Mouse (Mus musculus): ENCODE data around the gene Tfrc. TPM values are rescaled to one million over a fixed set of nuclear protein-coding genes. Genes with fewer than 3 reads are reported as not detected.

Gene Tfrc
- polyA plus RNA-seq, 1 experiment: 12.0 TPM

DNA sequence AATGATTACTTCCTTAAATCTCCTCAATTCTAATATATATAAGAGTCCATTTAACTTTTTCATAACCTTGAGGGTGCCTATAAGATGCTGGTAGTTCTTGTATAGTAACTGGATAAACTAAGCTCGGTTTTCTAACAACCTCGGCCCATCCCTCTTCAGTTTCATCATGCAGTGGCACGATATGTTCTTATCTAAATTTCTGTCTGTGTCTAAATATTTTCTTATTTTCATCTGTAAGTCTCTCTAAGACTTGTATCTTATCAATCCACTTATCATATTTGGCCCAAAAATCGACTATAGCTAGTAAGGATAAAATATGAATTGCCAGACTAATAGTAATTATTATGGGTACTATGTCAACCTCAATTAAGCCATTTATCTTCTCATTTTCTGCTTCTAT is 22.2 kb upstream of the Tfrc start:
- Histone ChIP-seq H3K27me3 (replicated peaks; ENCODE audit: control insufficient read depth, insufficient read depth, low read length) (no peaks in the 10 kb centered on the region), H3K36me3 (ENCODE audit: control insufficient read depth, insufficient read depth, low read length) (no peaks in the 10 kb centered on the region), H3K4me3 (ENCODE audit: insufficient read depth, low read depth, low read length) (no peak overlapping the region), H3K27ac (ENCODE audit: insufficient read depth, low read depth, low read length) (no peak overlapping the region), H3K4me1 (ENCODE audit: control insufficient read depth, insufficient read depth, low read length) (no peaks in the 10 kb centered on the region)
- TF ChIP-seq POLR2A (IDR thresholded peaks at IDR 0.05; ENCODE audit: low read depth, low read length) (no peak), CTCF (conservative IDR thresholded peaks at IDR 0.05; ENCODE audit: insufficient read depth, insufficient read length, low read depth, low read length) (no peak)
- 90% methylated on average over 4 of the region's 4 CpGs for WGBS
- no peak for DNase-seq

DNA sequence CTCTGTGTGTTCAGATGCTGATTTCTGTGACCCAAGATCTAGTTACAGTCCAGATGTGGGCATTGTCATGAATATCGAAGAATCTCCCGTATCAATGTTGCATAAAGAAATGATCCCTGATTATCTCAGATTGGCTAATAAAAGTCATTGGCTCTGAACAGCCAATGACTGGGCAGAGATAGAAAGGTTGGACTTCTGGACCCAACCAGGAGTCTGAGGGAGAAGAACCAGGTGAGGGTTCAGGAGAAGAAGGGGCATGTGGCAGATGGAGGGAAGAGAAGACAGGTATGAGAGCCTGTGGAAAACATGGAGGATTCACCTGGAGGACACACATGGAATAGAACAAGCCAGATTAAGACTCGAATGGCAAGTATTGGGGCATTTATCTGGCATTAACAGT is 20.2 kb upstream of the Tfrc start:
- Histone ChIP-seq H3K27me3 (replicated peaks; ENCODE audit: control insufficient read depth, insufficient read depth, low read length) (no peaks in the 10 kb centered on the region), H3K27ac (ENCODE audit: insufficient read depth, low read depth, low read length) (no peak overlapping the region), H3K36me3 (ENCODE audit: control insufficient read depth, insufficient read depth, low read length) (no peaks in the 10 kb centered on the region), H3K4me1 (ENCODE audit: control insufficient read depth, insufficient read depth, low read length) (no peaks in the 10 kb centered on the region), H3K4me3 (ENCODE audit: insufficient read depth, low read depth, low read length) (no peak overlapping the region)
- WGBS: 80% methylated on average over 3 of the region's 3 CpGs
- DNase-seq: no peak
- no peak for TF ChIP-seq CTCF (conservative IDR thresholded peaks at IDR 0.05; ENCODE audit: insufficient read depth, insufficient read length, low read depth, low read length)
- TF ChIP-seq POLR2A (IDR thresholded peaks at IDR 0.05; ENCODE audit: low read depth, low read length): no peak

DNA sequence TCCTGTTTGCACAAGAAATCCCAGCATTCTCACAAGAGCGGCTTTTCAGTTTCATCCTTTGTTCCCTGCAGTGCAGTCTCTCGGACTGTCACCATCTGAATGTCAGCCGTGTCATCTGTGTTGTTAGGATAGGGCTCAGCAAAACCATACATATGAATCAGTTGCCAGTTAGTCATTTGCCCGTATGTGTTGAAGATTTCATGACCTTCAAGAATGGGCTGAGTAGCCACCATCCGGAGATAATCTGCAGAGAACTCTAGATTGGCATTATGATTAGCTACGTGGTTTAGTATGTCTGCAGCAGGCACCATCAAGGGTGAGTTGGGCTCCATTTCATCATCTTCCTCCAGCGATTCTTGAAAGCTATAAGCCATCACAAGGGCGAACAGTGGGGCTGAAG is 17.2 kb upstream of the Tfrc start:
- Histone ChIP-seq H3K4me1 (ENCODE audit: control insufficient read depth, insufficient read depth, low read length) (no peaks in the 10 kb centered on the region), H3K27ac (ENCODE audit: insufficient read depth, low read depth, low read length) (no peak overlapping the region), H3K36me3 (ENCODE audit: control insufficient read depth, insufficient read depth, low read length) (no peaks in the 10 kb centered on the region), H3K27me3 (replicated peaks; ENCODE audit: control insufficient read depth, insufficient read depth, low read length) (no peaks in the 10 kb centered on the region), H3K4me3 (ENCODE audit: insufficient read depth, low read depth, low read length) (no peak overlapping the region)
- DNase-seq: no peak
- WGBS: 93% methylated on average over 8 of the region's 8 CpGs
- no peak for TF ChIP-seq CTCF (conservative IDR thresholded peaks at IDR 0.05; ENCODE audit: insufficient read depth, insufficient read length, low read depth, low read length)
- no peak for TF ChIP-seq POLR2A (IDR thresholded peaks at IDR 0.05; ENCODE audit: low read depth, low read length)

DNA sequence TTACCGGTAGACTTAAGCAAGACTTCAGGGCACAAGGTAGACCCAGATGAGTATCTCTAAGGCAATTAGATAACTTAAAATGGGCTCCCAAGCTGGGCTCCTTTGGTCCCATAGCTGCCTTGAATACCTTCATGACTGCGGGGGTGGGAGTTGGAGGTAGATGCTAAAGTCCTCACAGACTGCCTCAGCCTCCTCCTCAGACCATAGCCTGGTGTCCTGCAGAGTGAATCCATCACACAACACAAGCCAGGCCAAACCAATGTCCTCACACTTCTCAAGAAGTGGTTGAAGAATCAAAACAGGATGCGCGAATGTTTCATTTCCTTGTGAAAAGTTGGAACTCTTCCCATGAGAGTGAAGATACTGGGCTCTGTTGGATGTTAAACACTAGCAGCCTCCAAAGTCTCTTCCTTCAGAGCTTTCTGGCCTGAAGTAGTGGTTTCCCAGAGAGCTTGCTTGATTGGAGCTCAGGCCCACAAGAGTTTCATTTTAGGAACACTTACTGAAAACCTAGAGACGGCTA is 15.4 kb upstream of the Tfrc start:
- no peak for DNase-seq
- 83% methylated on average over 5 of the region's 5 CpGs for WGBS
- no peak for TF ChIP-seq CTCF (conservative IDR thresholded peaks at IDR 0.05; ENCODE audit: insufficient read depth, insufficient read length, low read depth, low read length)
- no peak for TF ChIP-seq POLR2A (IDR thresholded peaks at IDR 0.05; ENCODE audit: low read depth, low read length)
- Histone ChIP-seq H3K27me3 (replicated peaks; ENCODE audit: control insufficient read depth, insufficient read depth, low read length) (no peaks in the 10 kb centered on the region), H3K27ac (ENCODE audit: insufficient read depth, low read depth, low read length) (no peak overlapping the region), H3K4me3 (ENCODE audit: insufficient read depth, low read depth, low read length) (no peak overlapping the region), H3K4me1 (ENCODE audit: control insufficient read depth, insufficient read depth, low read length) (peaks cover 5% of the 10 kb centered on the region; the same call in 1 of the 2 replicates), H3K36me3 (ENCODE audit: control insufficient read depth, insufficient read depth, low read length) (no peaks in the 10 kb centered on the region)

DNA sequence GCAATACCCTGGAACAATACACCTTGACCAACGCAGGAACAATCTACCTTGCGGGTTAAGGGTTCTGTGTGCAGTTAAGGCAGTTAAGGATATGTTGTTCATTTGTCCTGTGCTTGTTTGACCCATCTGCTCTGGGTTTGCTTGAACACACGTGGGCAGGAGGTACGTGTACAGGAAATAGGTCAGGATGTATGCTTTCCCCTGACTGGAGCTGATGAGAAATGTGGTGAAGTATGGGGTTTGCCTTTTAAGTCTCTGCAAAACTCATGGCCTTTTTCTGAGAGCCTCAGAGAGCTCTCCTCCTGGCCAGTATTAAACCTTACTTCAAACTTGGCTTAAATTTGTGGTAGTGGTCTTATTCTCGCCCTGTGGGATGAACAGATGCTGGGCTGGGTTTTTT is 14.8 kb upstream of the Tfrc start:
- TF ChIP-seq POLR2A (IDR thresholded peaks at IDR 0.05; ENCODE audit: low read depth, low read length) (no peak), CTCF (conservative IDR thresholded peaks at IDR 0.05; ENCODE audit: insufficient read depth, insufficient read length, low read depth, low read length) (no peak)
- H3K27me3 ChIP-seq (replicated peaks; ENCODE audit: control insufficient read depth, insufficient read depth, low read length): no peaks in the 10 kb centered on the region
- peaks cover 5% of the 10 kb centered on the region; the same call in 1 of the 2 replicates for H3K4me1 ChIP-seq (ENCODE audit: control insufficient read depth, insufficient read depth, low read length)
- WGBS: 77% methylated on average over 5 of the region's 5 CpGs
- H3K27ac ChIP-seq (ENCODE audit: insufficient read depth, low read depth, low read length): no peak overlapping the region
- no peak overlapping the region for H3K4me3 ChIP-seq (ENCODE audit: insufficient read depth, low read depth, low read length)
- DNase-seq: no peak
- no peaks in the 10 kb centered on the region for H3K36me3 ChIP-seq (ENCODE audit: control insufficient read depth, insufficient read depth, low read length)

DNA sequence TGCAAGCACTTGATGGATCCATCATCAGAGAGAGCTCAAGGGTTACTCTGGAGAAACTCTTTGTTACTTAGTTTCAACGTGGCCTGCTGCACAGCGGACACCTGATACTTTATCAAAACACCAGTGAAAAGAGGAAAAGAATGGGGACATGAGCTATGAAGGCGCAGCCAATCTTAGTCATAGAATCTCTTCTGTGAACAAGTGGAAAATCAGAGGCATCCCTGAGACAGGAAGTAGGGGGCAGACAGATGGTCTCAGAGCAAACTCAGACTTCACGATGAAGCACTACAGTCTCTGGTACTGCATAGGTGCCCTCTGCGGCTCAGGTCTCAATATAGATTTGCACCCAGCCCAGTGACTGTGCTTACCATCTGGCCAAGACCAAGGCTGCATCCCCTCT is 14.0 kb upstream of the Tfrc start:
- no peak overlapping the region for H3K4me3 ChIP-seq (ENCODE audit: insufficient read depth, low read depth, low read length)
- WGBS: 65% methylated on average over 5 of the region's 5 CpGs
- no peak for DNase-seq
- no peak for TF ChIP-seq POLR2A (IDR thresholded peaks at IDR 0.05; ENCODE audit: low read depth, low read length)
- no peak overlapping the region for H3K27ac ChIP-seq (ENCODE audit: insufficient read depth, low read depth, low read length)
- no peaks in the 10 kb centered on the region for H3K27me3 ChIP-seq (replicated peaks; ENCODE audit: control insufficient read depth, insufficient read depth, low read length)
- no peaks in the 10 kb centered on the region for H3K36me3 ChIP-seq (ENCODE audit: control insufficient read depth, insufficient read depth, low read length)
- H3K4me1 ChIP-seq (ENCODE audit: control insufficient read depth, insufficient read depth, low read length): peaks cover 5% of the 10 kb centered on the region; the same call in 1 of the 2 replicates

DNA sequence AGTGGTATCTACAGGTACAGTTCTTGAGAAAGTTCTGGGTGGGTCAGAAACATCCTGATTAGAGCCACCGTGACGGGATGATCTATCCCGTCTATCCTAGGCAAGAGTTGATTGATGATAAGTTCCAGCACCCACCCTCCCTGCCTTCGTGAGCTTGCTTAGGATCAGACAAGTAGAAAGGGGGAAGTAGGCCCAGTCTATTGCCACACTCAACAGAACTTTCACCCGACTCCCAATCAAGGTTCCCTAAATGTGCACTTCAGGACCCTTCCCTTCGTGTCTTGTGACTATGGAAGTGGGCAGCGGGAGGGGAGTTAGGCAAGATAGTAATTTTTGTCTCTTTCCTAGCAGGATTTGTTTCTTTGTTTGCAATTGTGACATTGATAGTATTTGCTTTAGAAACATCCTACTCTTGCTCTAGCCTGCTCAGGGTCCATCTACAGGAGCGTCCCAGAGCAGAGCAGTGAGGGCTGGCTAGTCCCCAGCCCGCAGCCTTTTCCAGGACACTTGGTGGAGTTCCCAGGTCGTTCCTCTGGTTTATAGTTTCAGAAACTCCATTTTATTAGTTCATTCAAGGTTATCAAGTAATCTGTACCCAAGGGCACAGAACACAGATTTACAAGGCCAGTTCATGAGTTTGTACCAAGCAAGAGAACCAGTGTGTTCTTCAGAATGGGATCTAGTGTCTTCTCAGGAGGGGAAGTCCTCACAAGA is 13.4 kb upstream of the Tfrc start:
- 86% methylated on average over 10 of the region's 10 CpGs for WGBS
- no peak for DNase-seq
- no peak overlapping the region for H3K27ac ChIP-seq (ENCODE audit: insufficient read depth, low read depth, low read length)
- H3K36me3 ChIP-seq (ENCODE audit: control insufficient read depth, insufficient read depth, low read length): no peaks in the 10 kb centered on the region
- peaks cover 5% of the 10 kb centered on the region; the same call in 1 of the 2 replicates for H3K4me1 ChIP-seq (ENCODE audit: control insufficient read depth, insufficient read depth, low read length)
- no peak overlapping the region for H3K4me3 ChIP-seq (ENCODE audit: insufficient read depth, low read depth, low read length)
- no peaks in the 10 kb centered on the region for H3K27me3 ChIP-seq (replicated peaks; ENCODE audit: control insufficient read depth, insufficient read depth, low read length)
- no peak for TF ChIP-seq CTCF (conservative IDR thresholded peaks at IDR 0.05; ENCODE audit: insufficient read depth, insufficient read length, low read depth, low read length)
- TF ChIP-seq POLR2A (IDR thresholded peaks at IDR 0.05; ENCODE audit: low read depth, low read length): no peak

Measured in kidney, adult 2 months (tissue).